Mouse (Mus musculus) heart, embryonic 12.5 days (tissue): ENCODE measurements at regions not wholly inside any gene's neighbourhood (a gene's known extent, or its start where the extent isn't known, plus 50 kb on each side); places are given as distances from the start of the nearest gene placed in this dataset.

ENCODE experiments used
- ATAC-seq: fragments of 200-750 bp; cut with Nextera tagmentation; 2 replicates; pipeline ENCODE4 v1.8.0; 2017; ENCODE audit warnings: moderate TSS enrichment, moderate library complexity; ENCODE audit not compliant: insufficient number of reproducible peaks, low FRiP score
- H3K27ac ChIP-seq: fragments of 300-500 bp; sonication (generic); 2 replicates; pipeline ENCODE4 v1.5.1; 2016; ENCODE audit warnings: mild to moderate bottlenecking, moderate library complexity; ENCODE audit not compliant: poor library complexity, severe bottlenecking
- H3K27me3 ChIP-seq: fragments of 300-500 bp; sonication (generic); replicated peaks from 2 replicates; pipeline ENCODE4 v1.6.1; 2016; ENCODE audit warnings: mild to moderate bottlenecking, moderate library complexity
- H3K36me3 ChIP-seq: fragments of 300-500 bp; sonication (generic); 2 replicates; pipeline ENCODE4 v1.6.1; 2016; ENCODE audit warnings: mild to moderate bottlenecking, moderate library complexity
- H3K4me1 ChIP-seq: fragments of 300-500 bp; sonication (generic); replicated peaks from 2 replicates; pipeline ENCODE4 v1.6.1; 2016; ENCODE audit warnings: mild to moderate bottlenecking
- H3K4me2 ChIP-seq: fragments of 300-500 bp; sonication (generic); 2 replicates; pipeline ENCODE4 v1.6.1; 2016; ENCODE audit warnings: mild to moderate bottlenecking, moderate library complexity
- H3K4me3 ChIP-seq: fragments of 300-500 bp; sonication (generic); 2 replicates; pipeline ENCODE4 v1.5.1; 2016; ENCODE audit warnings: mild to moderate bottlenecking
- H3K9ac ChIP-seq: fragments of 300-500 bp; sonication (generic); 2 replicates; pipeline ENCODE4 v1.6.1; 2016; ENCODE audit warnings: mild to moderate bottlenecking, moderate library complexity
- H3K9me3 ChIP-seq: fragments of 300-500 bp; sonication (generic); replicated peaks from 2 replicates; pipeline ENCODE4 v1.6.1; 2016; ENCODE audit warnings: mild to moderate bottlenecking, moderate library complexity
- WGBS: fragments of 180-500 bp; shearing (Covaris S2); methylation state at CpG from one replicate; pipeline ENCODE4 v1.1.7; 2016; 5-methylcytosine and 5-hydroxymethylcytosine counted together

- 64% methylated on average over 3 of the region's 3 CpGs for WGBS
- H3K27ac ChIP-seq, result no peak overlapping the region
These were observed 212.6 kb downstream of the Pik3r1 start for GRCm38 (mm10) chr13:101555371-101555874.

GRCm38 (mm10) chr13:101553131-101553549 is 214.9 kb downstream of the Pik3r1 start:
- H3K36me3 ChIP-seq, result no peaks in the 10 kb centered on the region
- peak; percentile 75 for ATAC-seq
- H3K27ac ChIP-seq, result no peak overlapping the region
- H3K9me3 ChIP-seq, result no peaks in the 10 kb centered on the region
- WGBS, result 48% methylated on average over 8 of the region's 8 CpGs
- no peak overlapping the region for H3K4me3 ChIP-seq
- H3K27me3 ChIP-seq, result no peaks in the 10 kb centered on the region
- no peak overlapping the region for H3K4me2 ChIP-seq
- H3K9ac ChIP-seq, result no peak overlapping the region
- H3K4me1 ChIP-seq, result peaks cover 17% of the 10 kb centered on the region

More at GRCm38 (mm10) chr13:101555371-101555874, 212.6 kb downstream of the Pik3r1 start:
- Histone ChIP-seq H3K4me3 (no peak overlapping the region), H3K4me2 (no peak overlapping the region), H3K9me3 (no peaks in the 10 kb centered on the region), H3K4me1 (peaks cover 17% of the 10 kb centered on the region), H3K9ac (no peak overlapping the region), H3K36me3 (no peaks in the 10 kb centered on the region), H3K27me3 (no peaks in the 10 kb centered on the region)
- ATAC-seq, result no peak

- Histone ChIP-seq H3K4me1 (peaks cover 21% of the 10 kb centered on the region), H3K27ac (no peak overlapping the region)
- peak; percentile 62 for ATAC-seq
These were observed 215.6 kb downstream of the Pik3r1 start for GRCm38 (mm10) chr13:101552451-101552850.

GRCm38 (mm10) chr13:101551068-101551467 is 216.9 kb downstream of the Pik3r1 start:
- H3K27me3 ChIP-seq, result no peaks in the 10 kb centered on the region
- no peaks in the 10 kb centered on the region for H3K9me3 ChIP-seq
- WGBS, result 76% methylated on average over 6 of the region's 6 CpGs
- no peak overlapping the region for H3K9ac ChIP-seq
- peaks cover 22% of the 10 kb centered on the region for H3K4me1 ChIP-seq
- ATAC-seq, result no peak
- H3K4me2 ChIP-seq, result no peak overlapping the region
- no peak overlapping the region for H3K27ac ChIP-seq
- no peak overlapping the region for H3K4me3 ChIP-seq
- no peaks in the 10 kb centered on the region for H3K36me3 ChIP-seq

More at GRCm38 (mm10) chr13:101552451-101552850, 215.6 kb downstream of the Pik3r1 start:
- no peaks in the 10 kb centered on the region for H3K36me3 ChIP-seq
- H3K27me3 ChIP-seq, result no peaks in the 10 kb centered on the region
- WGBS, result 59% methylated on average over 2 of the region's 2 CpGs
- no peak overlapping the region for H3K9ac ChIP-seq
- no peaks in the 10 kb centered on the region for H3K9me3 ChIP-seq
- no peak overlapping the region for H3K4me2 ChIP-seq
- H3K4me3 ChIP-seq, result no peak overlapping the region

GRCm38 (mm10) chr13:101550526-101550925 is 217.5 kb downstream of the Pik3r1 start:
- no peaks in the 10 kb centered on the region for H3K36me3 ChIP-seq
- H3K4me3 ChIP-seq, result no peak overlapping the region
- WGBS, result 84% methylated on average over 5 of the region's 5 CpGs
- H3K27ac ChIP-seq, result no peak overlapping the region
- H3K9me3 ChIP-seq, result no peaks in the 10 kb centered on the region
- no peaks in the 10 kb centered on the region for H3K27me3 ChIP-seq
- H3K4me1 ChIP-seq, result peaks cover 26% of the 10 kb centered on the region
- no peak overlapping the region for H3K4me2 ChIP-seq
- no peak overlapping the region for H3K9ac ChIP-seq
- no peak for ATAC-seq

DNA sequence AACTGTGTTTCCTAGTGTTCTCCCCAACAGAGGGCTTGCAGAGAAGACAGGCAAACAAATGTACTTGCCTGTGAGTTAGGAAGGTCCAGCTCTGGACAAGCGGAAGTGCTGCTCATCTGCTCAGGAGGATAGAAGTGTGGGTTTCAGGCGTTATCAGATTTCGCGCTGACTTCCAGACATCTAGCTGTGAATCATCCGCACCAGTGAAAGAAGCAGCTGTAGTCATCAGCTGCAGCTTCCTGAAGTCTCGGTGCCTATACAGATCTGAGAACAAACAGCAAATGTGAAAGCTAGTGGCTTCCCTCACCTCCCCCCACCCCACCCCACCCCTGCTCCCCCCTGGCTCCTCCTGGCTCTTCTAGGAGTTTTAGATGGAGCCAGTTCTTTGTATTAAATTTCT is 220.1 kb downstream of the Pik3r1 start:
- Histone ChIP-seq H3K27me3 (no peaks in the 10 kb centered on the region), H3K4me1 (peaks cover 14% of the 10 kb centered on the region), H3K9ac (no peak overlapping the region), H3K36me3 (no peaks in the 10 kb centered on the region), H3K9me3 (no peaks in the 10 kb centered on the region), H3K4me2 (no peak overlapping the region), H3K27ac (no peak overlapping the region), H3K4me3 (no peak overlapping the region)
- whole genome bisulfite sequencing, result 28% methylated on average over 6 of the region's 6 CpGs
- no peak for ATAC-seq

- H3K4me1 ChIP-seq, result peaks cover 11% of the 10 kb centered on the region
- H3K27me3 ChIP-seq, result no peaks in the 10 kb centered on the region
- no peaks in the 10 kb centered on the region for H3K36me3 ChIP-seq
- no peaks in the 10 kb centered on the region for H3K9me3 ChIP-seq
- no peak overlapping the region for H3K4me2 ChIP-seq
- no peak overlapping the region for H3K4me3 ChIP-seq
- H3K27ac ChIP-seq, result no peak overlapping the region
- 83% methylated on average over 2 of the region's 2 CpGs for WGBS
- H3K9ac ChIP-seq, result no peak overlapping the region
- ATAC-seq, result no peak
These were observed 220.7 kb downstream of the Pik3r1 start for GRCm38 (mm10) chr13:101547365-101547764.

- H3K9me3 ChIP-seq, result no peaks in the 10 kb centered on the region
- H3K4me3 ChIP-seq, result no peak overlapping the region
- H3K4me2 ChIP-seq, result 0 out of 2 replicates have a peak overlapping the region, but pooled peaks have one; percentile 11
- H3K4me1 ChIP-seq, result peaks cover 16% of the 10 kb centered on the region
- H3K27ac ChIP-seq, result peak overlapping the region; percentile 23; the same call in 1 of the 2 replicates
- ATAC-seq, result peak; percentile 90
- no peaks in the 10 kb centered on the region for H3K36me3 ChIP-seq
- 26% methylated on average over 6 of the region's 6 CpGs for WGBS
- peak overlapping the region; percentile 28; the same call in 1 of the 2 replicates for H3K9ac ChIP-seq
- no peaks in the 10 kb centered on the region for H3K27me3 ChIP-seq
These were observed 222.5 kb downstream of the Pik3r1 start for GRCm38 (mm10) chr13:101545344-101546181.

GRCm38 (mm10) chr13:101540391-101541191 is 227.4 kb downstream of the Pik3r1 start:
- no peaks in the 10 kb centered on the region for H3K27me3 ChIP-seq
- H3K4me2 ChIP-seq, result peak overlapping the region; percentile 59
- 28% methylated on average over 14 of the region's 14 CpGs for WGBS
- H3K4me1 ChIP-seq, result peaks cover 10% of the 10 kb centered on the region
- H3K36me3 ChIP-seq, result no peaks in the 10 kb centered on the region
- 0 out of 2 replicates have a peak overlapping the region, but pooled peaks have one; percentile 4 for H3K9ac ChIP-seq
- 0 out of 2 replicates have a peak overlapping the region, but pooled peaks have one; percentile 8 for H3K4me3 ChIP-seq
- no peaks in the 10 kb centered on the region for H3K9me3 ChIP-seq
- peak overlapping the region; percentile 11; the same call in 1 of the 2 replicates for H3K27ac ChIP-seq
- peak; percentile 73 for ATAC-seq

GRCm38 (mm10) chr13:101538110-101538509 is 229.9 kb downstream of the Pik3r1 start:
- WGBS, result 71% methylated on average over 1 of the region's 1 CpGs
- ATAC-seq, result no peak
- no peak overlapping the region for H3K27ac ChIP-seq
- H3K9me3 ChIP-seq, result no peaks in the 10 kb centered on the region
- no peaks in the 10 kb centered on the region for H3K27me3 ChIP-seq
- H3K4me2 ChIP-seq, result no peak overlapping the region
- no peak overlapping the region for H3K9ac ChIP-seq
- no peaks in the 10 kb centered on the region for H3K36me3 ChIP-seq
- H3K4me1 ChIP-seq, result peaks cover 17% of the 10 kb centered on the region
- no peak overlapping the region for H3K4me3 ChIP-seq

- Histone ChIP-seq H3K27ac (no peak overlapping the region), H3K4me1 (peaks cover 16% of the 10 kb centered on the region), H3K4me2 (no peak overlapping the region), H3K4me3 (no peak overlapping the region), H3K27me3 (no peaks in the 10 kb centered on the region), H3K9ac (no peak overlapping the region), H3K36me3 (no peaks in the 10 kb centered on the region), H3K9me3 (no peaks in the 10 kb centered on the region)
- whole genome bisulfite sequencing, result 81% methylated on average over 1 of the region's 1 CpGs
- no peak for ATAC-seq
These were observed 232.0 kb downstream of the Pik3r1 start for GRCm38 (mm10) chr13:101536019-101536418.
